Mouse (Mus musculus) kidney, adult 11 months (tissue): ENCODE measurements at regions not wholly inside any gene's neighbourhood (a gene's known extent, or its start where the extent isn't known, plus 50 kb on each side); places are given as distances from the start of the nearest gene placed in this dataset.
A peak's percentile ranks its signal among the peaks of the same experiment; 100 is the strongest.

ENCODE experiments used
- DNase-seq: peaks from one replicate; pipeline ENCODE4 v3.0.0; 2022

- no peak for DNase-seq
Observed at GRCm38 (mm10) chr2:158909086-158909485, 114.5 kb downstream of the Dhx35 start.

- no peak for DNase-seq
Observed at GRCm38 (mm10) chr2:158910325-158910724, 115.7 kb downstream of the Dhx35 start.

- no peak for DNase-seq
Observed at GRCm38 (mm10) chr2:158911191-158911590, 116.6 kb downstream of the Dhx35 start.

- peak; percentile 10 for DNase-seq
Observed at GRCm38 (mm10) chr2:158912631-158913258, 118.1 kb downstream of the Dhx35 start.

GRCm38 (mm10) chr2:158917398-158917797, 122.8 kb downstream of the Dhx35 start:
- no peak for DNase-seq

GRCm38 (mm10) chr2:158918312-158918711, 123.7 kb downstream of the Dhx35 start:
- DNase-seq = no peak

- DNase-seq = no peak
Observed at GRCm38 (mm10) chr2:158921342-158922255, 127.0 kb downstream of the Dhx35 start.

GRCm38 (mm10) chr2:158922766-158923165, 128.2 kb downstream of the Dhx35 start:
- DNase-seq = no peak

GRCm38 (mm10) chr2:158929507-158929906, 134.9 kb downstream of the Dhx35 start:
- DNase-seq = no peak

GRCm38 (mm10) chr2:158937948-158938565, 143.4 kb downstream of the Dhx35 start:
- DNase-seq = no peak

GRCm38 (mm10) chr2:158949418-158949817, 154.8 kb downstream of the Dhx35 start:
- no peak for DNase-seq

GRCm38 (mm10) chr2:158951061-158951460, 156.5 kb downstream of the Dhx35 start:
- no peak for DNase-seq

GRCm38 (mm10) chr2:158956888-158957287, 162.3 kb downstream of the Dhx35 start:
- no peak for DNase-seq

GRCm38 (mm10) chr2:158965003-158965665, 170.5 kb downstream of the Dhx35 start:
- peak; percentile 15 for DNase-seq

GRCm38 (mm10) chr2:158972178-158972577, 177.6 kb downstream of the Dhx35 start:
- no peak for DNase-seq

- no peak for DNase-seq
Observed at GRCm38 (mm10) chr2:158985529-158986148, 191.0 kb downstream of the Dhx35 start.

- DNase-seq = no peak
Observed at GRCm38 (mm10) chr2:159002481-159003186, 208.0 kb downstream of the Dhx35 start.

GRCm38 (mm10) chr2:159003187-159003497, 208.5 kb downstream of the Dhx35 start:
- no peak for DNase-seq

- DNase-seq = no peak
Observed at GRCm38 (mm10) chr2:159004417-159004816, 209.8 kb downstream of the Dhx35 start.

- no peak for DNase-seq
Observed at GRCm38 (mm10) chr2:159012725-159013124, 218.1 kb downstream of the Dhx35 start.

GRCm38 (mm10) chr2:159014553-159014952, 219.9 kb downstream of the Dhx35 start:
- DNase-seq = no peak

- DNase-seq = no peak
Observed at GRCm38 (mm10) chr2:159019921-159020534, 225.4 kb downstream of the Dhx35 start.
